Mouse (Mus musculus) cerebellum, postnatal 4 days (tissue): ENCODE data around the gene Fgf8.
A peak's percentile ranks its signal among the peaks of the same experiment; 100 is the strongest.

Experiments used
- DNase-seq, 2 experiments: peaks; one replicate each; pipeline ENCODE4 v3.0.0; 2022; ENCODE audit warnings: low spot score in 2 of 2, mixed read lengths in 1 of 2

Fgf8 gene

GRCm38 (mm10) chr19:45742218-45742983, at the start of gene Fgf8:
Fgf8 (minus strand) TSS chr19:45742915.
- no peak for DNase-seq

DNA sequence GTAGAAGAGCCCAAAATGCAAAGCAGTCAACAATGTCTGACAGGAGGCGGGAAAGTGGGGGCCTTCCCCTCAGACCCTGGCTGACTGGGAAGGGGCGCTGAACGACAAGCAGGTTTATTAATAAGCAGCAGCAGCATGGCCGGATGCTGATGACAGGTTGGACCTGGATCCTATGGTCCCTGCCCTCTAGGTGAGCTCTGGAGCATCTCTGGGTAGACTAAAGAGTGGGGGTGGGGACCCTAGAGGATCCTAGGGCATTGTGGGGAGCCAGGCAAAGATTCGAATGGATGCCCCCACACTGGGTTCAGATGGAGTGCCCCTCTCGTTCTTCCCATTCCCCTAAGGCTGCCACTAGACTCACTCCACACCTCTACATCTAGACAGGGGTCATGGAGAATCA, 49.7 kb upstream of the Fgf8 start:
- no peak for DNase-seq

DNA sequence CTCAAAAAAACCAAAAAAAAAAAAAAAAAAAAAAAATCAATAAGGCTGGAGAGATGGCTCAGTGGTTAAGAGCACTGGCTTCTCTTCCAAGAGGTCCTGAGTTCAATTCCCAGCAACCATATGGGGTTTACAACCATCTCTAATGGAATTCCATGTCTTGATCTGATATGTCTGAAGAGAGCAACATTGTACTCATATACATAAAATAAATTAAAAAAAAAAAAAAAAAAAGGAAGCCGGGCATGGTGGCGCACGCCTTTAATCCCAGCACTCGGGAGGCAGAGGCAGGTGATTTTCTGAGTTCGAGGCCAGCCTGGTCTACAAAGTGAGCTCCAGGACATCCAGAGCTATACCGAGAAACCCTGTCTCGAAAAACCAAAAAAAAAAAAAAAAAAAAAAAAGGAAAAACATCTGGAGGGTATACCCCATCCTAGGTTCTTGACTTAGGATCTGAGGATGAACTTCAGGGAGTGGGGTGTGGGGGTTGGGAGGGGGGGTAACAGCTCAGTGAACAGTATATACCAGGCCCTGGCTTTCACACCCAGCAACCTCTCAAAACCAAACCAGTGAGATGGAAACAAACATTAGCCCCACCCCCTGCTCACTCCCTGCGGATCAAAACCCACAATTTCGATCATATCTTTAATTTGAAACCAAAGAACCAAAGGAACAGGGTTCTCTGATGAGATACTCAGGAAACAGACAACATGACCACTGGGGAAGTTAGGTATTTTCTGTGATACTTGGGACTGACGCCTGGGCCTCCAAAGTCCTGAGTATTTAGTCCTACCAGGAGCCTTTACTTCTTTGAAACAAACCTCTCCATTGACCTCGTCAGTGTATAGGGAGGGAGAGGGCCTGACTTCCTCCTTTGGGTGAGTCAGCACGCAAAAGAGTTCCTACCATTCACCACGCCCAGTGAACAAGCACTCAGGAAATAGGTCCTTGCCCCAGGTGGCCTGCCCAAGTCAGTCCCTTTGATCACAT, 47.5 kb upstream of the Fgf8 start:
- DNase-seq = no peak

GRCm38 (mm10) chr19:45789365-45789764, 46.6 kb upstream of the Fgf8 start:
- DNase-seq = no peak

DNA sequence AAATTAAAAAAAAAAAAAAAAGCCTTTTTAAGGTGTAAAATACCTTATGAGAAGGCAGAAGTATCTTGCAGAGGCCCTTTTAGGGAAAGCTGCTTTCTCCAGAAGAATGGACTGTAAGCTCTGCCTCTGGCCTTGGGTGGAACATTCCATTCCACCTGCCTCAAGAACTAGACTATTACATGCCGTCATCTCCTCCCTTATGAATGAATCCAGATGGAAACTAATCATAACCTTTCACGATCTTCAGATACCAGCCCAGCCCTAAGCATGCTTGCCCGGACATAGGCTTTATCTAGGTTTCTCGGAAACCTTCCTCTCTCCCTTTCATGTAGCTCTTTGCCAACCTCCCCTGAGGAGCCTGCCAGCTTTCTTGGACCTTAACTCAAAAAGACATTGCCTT, 45.6 kb upstream of the Fgf8 start:
- DNase-seq = no peak

- no peak for DNase-seq
Observed at GRCm38 (mm10) chr19:45787450-45787849, 44.7 kb upstream of the Fgf8 start.

- DNase-seq = no peak
Observed at GRCm38 (mm10) chr19:45785470-45785869, 42.8 kb upstream of the Fgf8 start.

GRCm38 (mm10) chr19:45783933-45784576, 41.3 kb upstream of the Fgf8 start:
- DNase-seq = no peak

GRCm38 (mm10) chr19:45783181-45783932, 40.6 kb upstream of the Fgf8 start, which contains the start of gene Mgea5:
Mgea5 (minus strand) TSS chr19:45783837.
- peak; percentile 96 for DNase-seq

DNA sequence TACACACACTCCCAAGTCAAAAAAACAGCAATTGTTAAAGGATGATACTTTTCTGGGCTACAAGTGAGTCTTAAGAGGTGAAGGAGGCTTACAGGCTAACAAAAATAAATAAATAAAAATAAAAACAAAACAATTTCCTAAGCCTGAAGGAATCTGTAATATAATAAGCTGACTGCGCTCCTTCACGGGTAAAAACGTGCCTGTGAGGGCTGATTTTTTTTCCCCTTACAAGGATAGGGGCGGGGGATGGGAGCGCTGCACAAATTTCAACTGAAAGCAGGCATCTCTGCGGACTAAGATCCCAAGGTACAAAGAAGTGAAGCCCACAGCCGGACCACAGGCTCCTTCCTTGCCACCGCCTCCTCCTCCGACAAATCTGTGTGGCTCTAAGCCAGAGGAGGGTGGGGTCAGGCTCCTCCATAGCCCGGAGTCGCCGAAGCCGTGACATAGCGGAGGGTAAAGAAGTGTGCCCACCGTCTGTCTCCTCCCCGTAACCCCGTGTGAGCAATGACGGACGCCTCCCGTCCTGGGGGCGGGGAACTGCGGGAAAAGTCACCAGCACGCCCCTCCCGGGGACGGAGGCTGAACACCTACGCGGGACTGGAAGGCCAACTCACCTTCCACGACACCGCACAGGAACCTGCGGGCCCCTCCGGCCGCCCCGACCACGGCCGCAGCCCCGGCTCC, 39.7 kb upstream of the Fgf8 start:
- DNase-seq = peak; percentile 37 to 69

GRCm38 (mm10) chr19:45781676-45782075, 39.0 kb upstream of the Fgf8 start:
- no peak for DNase-seq

- DNase-seq = no peak
Observed at GRCm38 (mm10) chr19:45780350-45780915, 37.7 kb upstream of the Fgf8 start.

DNA sequence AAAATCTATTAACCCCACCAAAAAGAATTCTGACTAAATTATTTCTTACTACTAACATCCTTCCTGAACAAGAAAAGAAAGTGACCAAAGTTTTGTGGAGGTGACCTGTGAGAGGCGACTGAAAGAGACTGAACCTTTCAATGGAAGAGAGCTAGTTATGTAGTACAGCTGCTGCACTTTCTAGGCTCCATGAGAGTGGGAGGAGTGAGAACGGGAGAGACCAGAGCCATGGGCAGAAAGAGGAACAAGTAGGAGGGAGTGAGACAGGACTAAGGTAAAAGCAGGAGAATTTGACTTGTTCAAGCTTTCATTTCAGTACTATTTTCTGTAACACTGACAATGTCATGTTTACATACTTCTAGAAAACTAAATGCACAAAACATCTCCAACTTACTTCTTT, 32.8 kb upstream of the Fgf8 start:
- no peak for DNase-seq

DNA sequence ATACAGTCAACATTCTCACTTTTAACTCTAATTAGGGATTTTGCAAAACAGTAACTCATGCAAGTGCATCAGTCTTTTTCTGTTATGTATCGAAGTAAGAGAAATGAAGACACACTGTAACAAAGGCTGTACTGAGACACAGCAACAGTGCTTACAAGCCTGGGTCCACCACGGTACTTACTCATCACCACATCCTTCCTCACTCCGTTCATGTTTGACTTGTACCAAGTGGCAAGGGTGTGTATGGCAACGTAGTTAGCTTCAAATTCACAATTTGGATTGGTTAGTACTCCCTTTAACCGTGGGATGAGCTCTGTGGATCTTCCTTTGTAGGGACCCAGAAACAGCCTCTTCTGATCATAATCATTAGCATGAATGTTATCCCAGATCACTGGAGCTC, 28.8 kb upstream of the Fgf8 start:
- DNase-seq = no peak

- no peak for DNase-seq
Observed at GRCm38 (mm10) chr19:45760810-45761209, 18.1 kb upstream of the Fgf8 start.

GRCm38 (mm10) chr19:45758671-45759070, 16.0 kb upstream of the Fgf8 start:
- DNase-seq = no peak

- no peak for DNase-seq
Observed at GRCm38 (mm10) chr19:45753551-45753950, 10.8 kb upstream of the Fgf8 start.

GRCm38 (mm10) chr19:45751881-45752280, 9.2 kb upstream of the Fgf8 start:
- DNase-seq = no peak

- peak; percentile 61 to 87 for DNase-seq
Observed at GRCm38 (mm10) chr19:45749243-45750043, 6.7 kb upstream of the Fgf8 start, which contains the start of gene Npm3. Npm3 (minus strand) TSS chr19:45749591.
